Mouse (Mus musculus) thymus, adult 2 months (tissue): ENCODE measurements around the gene E2f6.

Experiments
- CTCF ChIP-seq: fragments of 200-500 bp; IDR thresholded peaks from 2 replicates; pipeline ENCODE4 v1.5.1; 2012; ENCODE audit warnings: mild to moderate bottlenecking, control low read depth, low read length, moderate library complexity, borderline replicate concordance; ENCODE audit not compliant: control insufficient read depth, poor library complexity, insufficient read depth; ENCODE audit errors: extremely low read depth
- POLR2A ChIP-seq: fragments of 200-500 bp; IDR thresholded peaks from 2 replicates; pipeline ENCODE4 v1.6.1; 2012; ENCODE audit warnings: mild to moderate bottlenecking, low read length, control low read depth, moderate library complexity; ENCODE audit not compliant: control insufficient read depth, poor library complexity, insufficient read depth; ENCODE audit errors: extremely low read depth

GRCm38 (mm10) chr12:16859781-16860180 lies 49.0 kb downstream of the E2f6 start:
- no peak for TF ChIP-seq CTCF
- TF ChIP-seq POLR2A = no peak
